Mouse (Mus musculus) forebrain, embryonic 11.5 days (tissue): Measurements from ENCODE around the gene Cadm4. TPM values are rescaled to one million over a fixed set of nuclear protein-coding genes. Genes with fewer than 3 reads are reported as not detected.

Experiments
- ATAC-seq: fragments of 200-750 bp; cut with Nextera tagmentation; replicated peaks from 2 replicates; pipeline ENCODE4 v1.8.0; 2017; ENCODE audit warnings: moderate TSS enrichment; ENCODE audit not compliant: low FRiP score
- DNase-seq: peaks from one replicate; pipeline ENCODE4 v3.0.0-alpha.2; 2017; ENCODE audit warnings: low spot score
- H3K27ac ChIP-seq: fragments of 300-500 bp; sonication (generic); 2 replicates; pipeline ENCODE4 v1.5.1; 2014; ENCODE audit warnings: low read depth, low read length
- H3K27me3 ChIP-seq: fragments of 300-500 bp; sonication (generic); 2 replicates; pipeline ENCODE4 v1.6.1; 2014; ENCODE audit warnings: mild to moderate bottlenecking, low read length, mixed read lengths; ENCODE audit not compliant: control insufficient read depth, insufficient read depth
- H3K36me3 ChIP-seq: fragments of 300-500 bp; sonication (generic); 2 replicates; pipeline ENCODE4 v1.6.1; 2014; ENCODE audit warnings: mild to moderate bottlenecking, low read length, moderate library complexity, mixed read lengths; ENCODE audit not compliant: control insufficient read depth, insufficient read depth
- H3K4me1 ChIP-seq: fragments of 300-500 bp; sonication (generic); replicated peaks from 2 replicates; pipeline ENCODE4 v1.6.1; 2014; ENCODE audit warnings: low read length, mixed read lengths; ENCODE audit not compliant: control insufficient read depth, insufficient read depth
- H3K4me2 ChIP-seq: fragments of 300-500 bp; sonication (generic); 2 replicates; pipeline ENCODE4 v1.6.1; 2014; ENCODE audit warnings: low read depth, mild to moderate bottlenecking, low read length, moderate library complexity, mixed read lengths; ENCODE audit not compliant: severe bottlenecking
- H3K4me3 ChIP-seq: fragments of 300-500 bp; sonication (generic); 2 replicates; pipeline ENCODE4 v1.5.1; 2014; ENCODE audit warnings: low read depth, low read length
- H3K9ac ChIP-seq: fragments of 300-500 bp; sonication (generic); 2 replicates; pipeline ENCODE4 v1.6.1; 2014; ENCODE audit warnings: low read length
- H3K9me3 ChIP-seq: fragments of 300-500 bp; sonication (generic); 2 replicates; pipeline ENCODE4 v1.6.1; 2016; ENCODE audit warnings: low read length, mixed read lengths; ENCODE audit not compliant: control insufficient read depth
- WGBS: fragments of 180-500 bp; shearing (Covaris S2); extraction: QIAGEN DNeasy Blood & Tissue Kit; methylation state at CpG from one replicate; pipeline ENCODE4 v1.1.7; 2014; 5-methylcytosine and 5-hydroxymethylcytosine counted together
- polyA plus RNA-seq: library from polyadenylated mRNA; unstranded; fragments of >200 nt; fragmentation: Nextera tagmentation; extraction: Ambion mirVana; gene quantifications from 2 replicates; pipeline ENCODE4 v1.2.1, GENCODE M21; 2014

Cadm4 gene
- polyA plus RNA-seq, 1 experiment from 2014 or later: 7.1 TPM

GRCm38 (mm10) chr7:24446697-24447340, 35.0 kb upstream of the Cadm4 start:
- ATAC-seq (no peak), DNase-seq (no peak)
- no peak overlapping the region for H3K9ac ChIP-seq
- no peaks in the 10 kb centered on the region for H3K36me3 ChIP-seq
- H3K4me2 ChIP-seq: no peak overlapping the region
- no peak overlapping the region for H3K4me3 ChIP-seq
- WGBS: 79% methylated on average over 7 of the region's 7 CpGs
- H3K27me3 ChIP-seq: no peaks in the 10 kb centered on the region
- H3K27ac ChIP-seq: no peak overlapping the region
- H3K9me3 ChIP-seq: no peaks in the 10 kb centered on the region
- H3K4me1 ChIP-seq: no peaks in the 10 kb centered on the region

GRCm38 (mm10) chr7:24448782-24449517, 32.9 kb upstream of the Cadm4 start:
- Histone ChIP-seq H3K36me3 (no peaks in the 10 kb centered on the region), H3K4me2 (no peak overlapping the region), H3K4me1 (no peaks in the 10 kb centered on the region), H3K9ac (no peak overlapping the region), H3K9me3 (no peaks in the 10 kb centered on the region), H3K27me3 (no peaks in the 10 kb centered on the region), H3K27ac (no peak overlapping the region), H3K4me3 (no peak overlapping the region)
- WGBS: 68% methylated on average over 14 of the region's 14 CpGs
- ATAC-seq (no peak), DNase-seq (no peak)

GRCm38 (mm10) chr7:24450585-24451017, 31.2 kb upstream of the Cadm4 start:
- DNase-seq (no peak), ATAC-seq (no peak)
- no peak overlapping the region for H3K4me3 ChIP-seq
- H3K4me1 ChIP-seq: no peaks in the 10 kb centered on the region
- H3K27ac ChIP-seq: no peak overlapping the region
- H3K27me3 ChIP-seq: no peaks in the 10 kb centered on the region
- no peaks in the 10 kb centered on the region for H3K36me3 ChIP-seq
- H3K4me2 ChIP-seq: no peak overlapping the region
- 71% methylated on average over 9 of the region's 9 CpGs for WGBS
- no peak overlapping the region for H3K9ac ChIP-seq
- no peaks in the 10 kb centered on the region for H3K9me3 ChIP-seq

- Histone ChIP-seq H3K4me2 (no peak within 1 kb of the TSS), H3K9ac (no peak within 1 kb of the TSS), H3K4me1 (no peaks in the 10 kb centered on the region), H3K9me3 (no peaks in the 10 kb centered on the region), H3K27me3 (no peaks in the 10 kb centered on the region), H3K27ac (no peak within 1 kb of the TSS), H3K36me3 (no peaks in the 10 kb centered on the region), H3K4me3 (no peak within 1 kb of the TSS)
- DNase-seq (no peak), ATAC-seq (no peak)
- 88% methylated on average over 9 of the region's 9 CpGs for WGBS
Measured at GRCm38 (mm10) chr7:24451855-24452311, 29.9 kb upstream of the Cadm4 start, which contains the start of gene Irgc1. Gene Irgc1, minus strand, starts transcription at chr7:24452297.

GRCm38 (mm10) chr7:24454199-24454598, 27.6 kb upstream of the Cadm4 start:
- Histone ChIP-seq H3K4me3 (no peak overlapping the region), H3K27me3 (no peaks in the 10 kb centered on the region), H3K27ac (no peak overlapping the region), H3K9me3 (no peaks in the 10 kb centered on the region), H3K4me2 (no peak overlapping the region), H3K36me3 (no peaks in the 10 kb centered on the region), H3K4me1 (no peaks in the 10 kb centered on the region), H3K9ac (no peak overlapping the region)
- DNase-seq (no peak), ATAC-seq (no peak)
- WGBS: 71% methylated on average over 2 of the region's 2 CpGs

- H3K36me3 ChIP-seq: no peaks in the 10 kb centered on the region
- no peak overlapping the region for H3K27ac ChIP-seq
Measured at GRCm38 (mm10) chr7:24455726-24456125, 26.1 kb upstream of the Cadm4 start.

GRCm38 (mm10) chr7:24457726-24458370, 24.0 kb upstream of the Cadm4 start:
- H3K4me1 ChIP-seq: peaks cover 3% of the 10 kb centered on the region; the same call in 1 of the 2 replicates
- ATAC-seq: no peak
- WGBS: 75% methylated on average over 10 of the region's 10 CpGs

More at GRCm38 (mm10) chr7:24455726-24456125, 26.1 kb upstream of the Cadm4 start:
- 89% methylated on average over 5 of the region's 5 CpGs for WGBS
- Histone ChIP-seq H3K9me3 (no peaks in the 10 kb centered on the region), H3K4me2 (no peak overlapping the region), H3K4me3 (no peak overlapping the region), H3K9ac (no peak overlapping the region), H3K27me3 (no peaks in the 10 kb centered on the region), H3K4me1 (no peaks in the 10 kb centered on the region)
- DNase-seq (no peak), ATAC-seq (no peak)

GRCm38 (mm10) chr7:24459440-24459839, 22.4 kb upstream of the Cadm4 start:
- H3K27me3 ChIP-seq: peaks cover 2% of the 10 kb centered on the region; the same call in 1 of the 2 replicates
- H3K9me3 ChIP-seq: no peaks in the 10 kb centered on the region
- 76% methylated on average over 5 of the region's 5 CpGs for WGBS
- H3K4me3 ChIP-seq: no peak overlapping the region
- ATAC-seq (no peak), DNase-seq (no peak)
- H3K4me2 ChIP-seq: no peak overlapping the region
- no peaks in the 10 kb centered on the region for H3K36me3 ChIP-seq
- no peak overlapping the region for H3K27ac ChIP-seq
- peaks cover 3% of the 10 kb centered on the region; the same call in 1 of the 2 replicates for H3K4me1 ChIP-seq
- no peak overlapping the region for H3K9ac ChIP-seq

More at GRCm38 (mm10) chr7:24457726-24458370, 24.0 kb upstream of the Cadm4 start:
- Histone ChIP-seq H3K27me3 (peaks cover 2% of the 10 kb centered on the region; the same call in 1 of the 2 replicates), H3K9me3 (no peaks in the 10 kb centered on the region), H3K36me3 (no peaks in the 10 kb centered on the region), H3K27ac (no peak overlapping the region), H3K9ac (no peak overlapping the region), H3K4me3 (no peak overlapping the region), H3K4me2 (no peak overlapping the region)
- no peak for DNase-seq
